Mouse (Mus musculus) midbrain, embryonic 14.5 days (tissue): ENCODE measurements at regions not wholly inside any gene's neighbourhood (a gene's known extent, or its start where the extent isn't known, plus 50 kb on each side); places are given as distances from the start of the nearest gene placed in this dataset.
A peak's percentile ranks its signal among the peaks of the same experiment; 100 is the strongest.

Experiments
- ATAC-seq: fragments of 200-750 bp; cut with Nextera tagmentation; 2 replicates; pipeline ENCODE4 v1.8.0; 2017; ENCODE audit warnings: moderate number of reproducible peaks, moderate library complexity; ENCODE audit not compliant: low FRiP score, low TSS enrichment
- DNase-seq: peaks from one replicate; pipeline ENCODE4 v3.0.0-alpha.2; 2015
- H3K27ac ChIP-seq: fragments of 300-500 bp; sonication (generic); replicated peaks from 2 replicates; pipeline ENCODE4 v1.5.1; 2014; ENCODE audit warnings: mild to moderate bottlenecking, low read depth, low read length, moderate library complexity
- H3K27me3 ChIP-seq: fragments of 300-500 bp; sonication (generic); 2 replicates; pipeline ENCODE4 v1.6.1; 2014; ENCODE audit warnings: low read length, control low read depth, mixed read lengths; ENCODE audit not compliant: control insufficient read depth, insufficient read depth
- H3K36me3 ChIP-seq: fragments of 300-500 bp; sonication (generic); 2 replicates; pipeline ENCODE4 v1.6.1; 2014; ENCODE audit warnings: low read length, control low read depth; ENCODE audit not compliant: control insufficient read depth, insufficient read depth
- H3K4me1 ChIP-seq: fragments of 300-500 bp; sonication (generic); 2 replicates; pipeline ENCODE4 v1.6.1; 2014; ENCODE audit warnings: mild to moderate bottlenecking, antibody characterized with exemption, low read length, control low read depth; ENCODE audit not compliant: control insufficient read depth, insufficient read depth
- H3K4me2 ChIP-seq: fragments of 300-500 bp; sonication (generic); 2 replicates; pipeline ENCODE4 v1.6.1; 2014; ENCODE audit warnings: mild to moderate bottlenecking, low read length, moderate library complexity
- H3K4me3 ChIP-seq: fragments of 300-500 bp; sonication (generic); replicated peaks from 2 replicates; pipeline ENCODE4 v1.5.1; 2014; ENCODE audit warnings: low read depth, low read length
- H3K9ac ChIP-seq: fragments of 300-500 bp; sonication (generic); replicated peaks from 2 replicates; pipeline ENCODE4 v1.6.1; 2014; ENCODE audit warnings: mild to moderate bottlenecking, low read length, moderate library complexity
- H3K9me3 ChIP-seq: fragments of 300-500 bp; sonication (generic); 2 replicates; pipeline ENCODE4 v1.6.1; 2016; ENCODE audit warnings: low read length, control low read depth, mixed read lengths; ENCODE audit not compliant: control insufficient read depth
- WGBS: fragments of 180-500 bp; shearing (Covaris S2); extraction: QIAGEN DNeasy Blood & Tissue Kit; methylation state at CpG from one replicate; pipeline ENCODE4 v1.1.7; 2014; 5-methylcytosine and 5-hydroxymethylcytosine counted together

- 84% methylated on average over 1 of the region's 1 CpGs for WGBS
Measured at GRCm38 (mm10) chr2:159866391-159866790, 467.6 kb downstream of the Gm826 start.

DNA sequence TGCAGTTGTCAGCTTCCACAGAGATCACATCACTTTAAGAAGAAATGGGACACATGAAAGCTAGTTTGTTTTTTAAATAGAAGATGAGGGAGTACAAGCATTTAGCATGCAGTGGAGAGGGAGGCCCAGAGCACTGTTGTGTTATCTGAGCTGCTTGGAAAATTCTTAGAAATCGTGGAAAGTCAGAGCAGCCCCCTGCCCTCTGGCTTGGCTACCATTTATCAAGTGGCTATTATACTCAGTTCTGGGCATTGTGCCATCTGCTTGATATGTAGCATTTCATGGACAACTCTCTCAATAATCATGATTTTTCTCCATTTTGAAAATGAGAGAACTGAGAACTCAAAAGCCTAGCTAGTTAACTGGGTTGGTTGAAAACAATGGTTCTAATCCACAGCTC, 470.8 kb downstream of the Gm826 start:
- WGBS, result 53% methylated on average over 1 of the region's 1 CpGs
- Histone ChIP-seq H3K4me1 (no peaks in the 10 kb centered on the region), H3K27me3 (no peaks in the 10 kb centered on the region), H3K4me2 (no peak overlapping the region), H3K27ac (no peak overlapping the region), H3K36me3 (no peaks in the 10 kb centered on the region), H3K9ac (no peak overlapping the region), H3K4me3 (no peak overlapping the region), H3K9me3 (no peaks in the 10 kb centered on the region)
- DNase-seq (peak; percentile 32), ATAC-seq (no peak)

More at GRCm38 (mm10) chr2:159866391-159866790, 467.6 kb downstream of the Gm826 start:
- Histone ChIP-seq H3K36me3 (no peaks in the 10 kb centered on the region), H3K4me2 (no peak overlapping the region), H3K4me3 (no peak overlapping the region), H3K27ac (no peak overlapping the region), H3K4me1 (no peaks in the 10 kb centered on the region), H3K9me3 (no peaks in the 10 kb centered on the region), H3K9ac (no peak overlapping the region), H3K27me3 (no peaks in the 10 kb centered on the region)
- DNase-seq (no peak), ATAC-seq (no peak)

GRCm38 (mm10) chr2:159853891-159854665, 479.9 kb downstream of the Gm826 start:
- Histone ChIP-seq H3K9me3 (no peaks in the 10 kb centered on the region), H3K9ac (no peak overlapping the region), H3K4me2 (no peak overlapping the region), H3K27me3 (no peaks in the 10 kb centered on the region), H3K4me1 (no peaks in the 10 kb centered on the region), H3K4me3 (no peak overlapping the region), H3K36me3 (no peaks in the 10 kb centered on the region), H3K27ac (no peak overlapping the region)
- 87% methylated on average over 5 of the region's 5 CpGs for WGBS
- DNase-seq, result no peak
- no peak for ATAC-seq

DNA sequence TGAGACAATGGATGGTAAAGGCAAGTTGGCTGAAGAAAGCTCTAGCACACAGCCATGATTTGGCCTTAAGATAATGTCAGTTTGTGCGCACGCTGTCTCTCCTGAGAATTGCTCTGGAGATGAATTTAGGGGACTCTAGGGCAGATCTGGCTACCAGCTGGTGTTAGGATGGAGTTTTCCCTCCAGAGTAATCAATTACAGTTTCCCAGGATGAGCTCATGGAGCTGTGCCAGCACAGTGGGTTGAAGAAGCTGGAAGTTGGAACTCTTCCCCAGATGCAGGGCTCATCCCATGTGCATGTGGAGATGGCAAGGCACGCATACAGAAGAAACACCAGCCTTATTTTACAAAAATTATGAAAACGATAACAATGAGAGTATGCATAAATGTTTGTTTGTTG, 481.0 kb downstream of the Gm826 start:
- no peaks in the 10 kb centered on the region for H3K9me3 ChIP-seq
- 74% methylated on average over 4 of the region's 4 CpGs for WGBS
- peak; percentile 11 for DNase-seq
- H3K27ac ChIP-seq, result no peak overlapping the region
- no peak overlapping the region for H3K9ac ChIP-seq
- no peaks in the 10 kb centered on the region for H3K4me1 ChIP-seq
- H3K36me3 ChIP-seq, result no peaks in the 10 kb centered on the region
- H3K4me2 ChIP-seq, result no peak overlapping the region
- H3K4me3 ChIP-seq, result no peak overlapping the region
- no peak for ATAC-seq
- H3K27me3 ChIP-seq, result no peaks in the 10 kb centered on the region

DNA sequence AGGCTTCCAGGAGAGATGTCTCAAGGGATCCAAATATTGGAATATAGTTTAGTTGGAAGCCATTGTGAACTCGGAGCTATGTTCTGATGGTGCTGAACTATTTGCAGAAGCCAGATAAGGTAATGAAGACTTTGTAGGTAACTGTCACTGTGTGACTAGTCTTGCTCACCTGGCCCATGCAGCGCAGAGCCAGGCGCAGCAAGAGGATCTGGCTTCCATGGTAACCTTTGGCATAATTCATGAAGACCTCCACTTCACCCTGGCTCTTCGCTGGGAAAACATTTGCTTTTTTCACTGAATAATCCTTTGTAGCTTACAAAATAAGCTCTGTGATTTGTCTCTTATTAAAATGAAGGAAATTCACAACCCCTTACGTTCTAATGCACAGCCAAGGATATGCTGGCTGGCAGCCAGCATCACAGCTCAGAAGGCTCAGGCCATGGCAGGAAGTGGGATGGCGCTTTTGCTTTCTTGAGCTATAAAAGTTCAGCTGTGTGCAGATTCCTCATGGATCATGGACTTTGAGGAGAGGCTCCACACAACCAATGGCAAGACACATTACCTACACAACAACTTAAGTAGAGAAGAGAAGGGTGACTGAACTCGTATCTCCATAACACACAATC, 501.4 kb downstream of the Gm826 start:
- H3K4me2 ChIP-seq, result no peak overlapping the region
- 73% methylated on average over 7 of the region's 7 CpGs for WGBS
- ATAC-seq, result no peak

DNA sequence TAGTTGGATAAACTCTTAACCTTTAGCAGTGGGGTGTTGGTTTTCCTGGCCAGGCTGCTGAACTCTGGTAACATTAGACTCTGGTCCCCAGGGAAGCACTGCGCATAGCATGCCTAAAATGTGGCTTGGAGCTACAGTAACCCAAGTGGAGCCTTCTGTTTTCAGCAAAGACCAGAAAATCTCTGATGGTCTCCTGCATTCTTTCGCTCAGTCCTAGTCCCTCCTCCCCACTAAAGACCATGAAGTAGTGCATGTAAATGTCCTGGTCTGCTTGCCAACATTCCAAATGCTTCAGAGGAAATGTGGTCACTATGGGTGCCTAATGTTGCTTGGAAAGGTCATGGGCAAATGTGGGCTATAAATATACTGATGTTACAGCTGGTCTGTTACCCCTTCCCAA, 507.5 kb downstream of the Gm826 start:
- Histone ChIP-seq H3K9ac (no peak overlapping the region), H3K4me2 (no peak overlapping the region), H3K4me3 (no peak overlapping the region), H3K27ac (no peak overlapping the region), H3K27me3 (no peaks in the 10 kb centered on the region), H3K9me3 (no peaks in the 10 kb centered on the region), H3K4me1 (no peaks in the 10 kb centered on the region), H3K36me3 (no peaks in the 10 kb centered on the region)
- 93% methylated on average over 2 of the region's 2 CpGs for WGBS
- ATAC-seq (no peak), DNase-seq (no peak)

More for the DNA sequence above, 501.4 kb downstream of the Gm826 start:
- H3K27ac ChIP-seq, result no peak overlapping the region
- peak; percentile 48 for DNase-seq
- H3K9ac ChIP-seq, result no peak overlapping the region
- no peaks in the 10 kb centered on the region for H3K36me3 ChIP-seq
- H3K4me3 ChIP-seq, result no peak overlapping the region
- H3K9me3 ChIP-seq, result no peaks in the 10 kb centered on the region
- no peaks in the 10 kb centered on the region for H3K4me1 ChIP-seq
- no peaks in the 10 kb centered on the region for H3K27me3 ChIP-seq

DNA sequence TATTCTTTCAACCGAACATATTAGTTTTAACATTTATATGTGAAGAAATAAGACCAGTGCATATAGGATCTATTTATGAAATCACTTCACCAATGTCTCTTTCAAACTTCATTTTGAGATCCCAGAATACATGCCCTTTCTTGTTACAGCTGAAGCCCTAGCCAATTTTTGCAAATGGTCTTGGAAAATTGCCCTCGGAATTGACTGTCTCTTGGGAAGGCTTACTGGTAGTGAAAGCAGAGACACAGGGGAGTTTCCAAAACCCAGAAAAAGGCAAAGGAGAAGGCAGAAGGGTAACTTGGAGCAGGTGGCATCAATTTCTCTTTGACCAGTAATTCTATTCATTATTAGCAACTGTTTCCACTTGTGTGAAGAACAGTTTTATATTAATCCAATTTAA, 515.4 kb downstream of the Gm826 start:
- ATAC-seq, result no peak
- H3K4me2 ChIP-seq, result no peak overlapping the region
- no peak overlapping the region for H3K27ac ChIP-seq
- no peak for DNase-seq
- H3K36me3 ChIP-seq, result no peaks in the 10 kb centered on the region
- 82% methylated on average over 2 of the region's 2 CpGs for WGBS
- no peaks in the 10 kb centered on the region for H3K9me3 ChIP-seq
- no peak overlapping the region for H3K4me3 ChIP-seq
- no peaks in the 10 kb centered on the region for H3K4me1 ChIP-seq
- H3K27me3 ChIP-seq, result no peaks in the 10 kb centered on the region
- H3K9ac ChIP-seq, result no peak overlapping the region

GRCm38 (mm10) chr2:159816344-159816743, 517.6 kb downstream of the Gm826 start:
- 92% methylated on average over 8 of the region's 8 CpGs for WGBS
- no peak overlapping the region for H3K27ac ChIP-seq
- no peaks in the 10 kb centered on the region for H3K9me3 ChIP-seq
- H3K4me3 ChIP-seq, result no peak overlapping the region
- H3K4me1 ChIP-seq, result no peaks in the 10 kb centered on the region
- H3K27me3 ChIP-seq, result no peaks in the 10 kb centered on the region
- no peaks in the 10 kb centered on the region for H3K36me3 ChIP-seq
- H3K9ac ChIP-seq, result no peak overlapping the region
- H3K4me2 ChIP-seq, result no peak overlapping the region
- ATAC-seq, result no peak
- DNase-seq, result no peak
